16 mouse cellular contexts compared by ENCODE assay signal in the genomic region with DNA sequence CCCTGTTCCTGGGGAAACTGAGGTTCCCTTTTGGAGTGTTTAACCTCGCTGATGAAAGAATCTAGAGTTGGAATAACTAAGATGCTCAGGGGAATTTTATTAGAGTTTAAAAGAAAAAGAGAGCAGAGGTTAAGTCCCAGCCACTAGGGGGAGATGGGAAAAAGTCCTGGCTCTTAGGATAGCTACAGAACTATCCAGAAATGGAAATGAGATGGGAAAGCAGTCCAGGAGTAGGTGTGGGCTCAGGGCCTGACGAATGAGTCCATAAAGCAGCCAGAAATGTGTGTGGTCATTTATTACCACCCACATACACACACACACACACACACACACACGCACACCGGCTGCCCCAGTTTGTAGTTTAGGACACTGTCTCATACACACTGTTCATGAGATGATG. TPM values are rescaled to one million over a fixed set of nuclear protein-coding genes. Genes with fewer than 3 reads are reported as not detected.
DNase-seq lines count a peak whose midpoint lies in the region; ATAC-seq and TF ChIP-seq lines count a peak whose summit lies in the region.
"Had no signal": no experiment of that assay in that cellular context is flagged by ENCODE, and none has a peak within 500 bp of the region (broad histone marks: within the 10 kb centered on the region; RNA-seq: fewer than 3 reads in every experiment).

No protein-coding gene starts in this region.

- no peak for ATAC-seq in hindbrain, embryonic 14.5 days (ENCODE audit: low FRiP score)
- no peak for ATAC-seq in lung, postnatal 0 days
- ATAC-seq in granulocyte monocyte progenitor cell, adult 5-6 weeks (replicated peaks; ENCODE audit: poor library complexity, severe bottlenecking), result no peak
- ATAC-seq: hindbrain, embryonic 16.5 days; midbrain, embryonic 16.5 days had no signal

- no peaks in the 10 kb centered on the region for H3K9me3 ChIP-seq in hindbrain, embryonic 14.5 days (ENCODE audit: control insufficient read depth, low read length)
- no peaks in the 10 kb centered on the region for H3K9me3 ChIP-seq in hindbrain, embryonic 10.5 days
- H3K9me3 ChIP-seq in lung, postnatal 0 days (ENCODE audit: low read length), result no peaks in the 10 kb centered on the region
- H3K9me3 ChIP-seq: embryonic facial prominence, embryonic 13.5 days; liver, embryonic 15.5 days had no signal

- no peak overlapping the region for H3K9ac ChIP-seq in hindbrain, embryonic 14.5 days
- H3K9ac ChIP-seq in lung, postnatal 0 days (replicated peaks; ENCODE audit: low read depth), result no peak overlapping the region
- H3K9ac ChIP-seq: embryonic facial prominence, embryonic 13.5 days; liver, embryonic 15.5 days had no signal

- no peak for TF ChIP-seq POLR2A in cortical plate, adult 2 months (IDR thresholded peaks at IDR 0.05; ENCODE audit: extremely low read depth, insufficient read depth, low read length)

- peak; percentile 42 for TF ChIP-seq CTCF in lung, postnatal 0 days (IDR thresholded peaks at IDR 0.05)
- TF ChIP-seq CTCF in cortical plate, adult 2 months (IDR thresholded peaks at IDR 0.05; ENCODE audit: extremely low read depth, insufficient read depth, low read length), result peak; percentile 15; the same call in 1 of the 2 replicates

- WGBS in hindbrain, embryonic 14.5 days, result 75% methylated on average over 4 of the region's 4 CpGs
- 66% methylated on average over 4 of the region's 4 CpGs for WGBS in hindbrain, embryonic 10.5 days
- 56% methylated on average over 4 of the region's 4 CpGs for WGBS in lung, postnatal 0 days

- no peak overlapping the region for H3K4me2 ChIP-seq in hindbrain, embryonic 14.5 days (replicated peaks)
- H3K4me2 ChIP-seq in lung, postnatal 0 days (replicated peaks; ENCODE audit: low read depth, low read length), result no peak overlapping the region
- H3K4me2 ChIP-seq: embryonic facial prominence, embryonic 13.5 days; liver, embryonic 15.5 days had no signal

- DNase-seq in cerebellum, postnatal 10 days, result peak; percentile 23 to 43
- DNase-seq in cerebellum, adult 11 months, result no peak
- peak; percentile 42 for DNase-seq in hindbrain, embryonic 14.5 days (ENCODE audit: low spot score)
- DNase-seq in hindbrain, embryonic 10.5 days (ENCODE audit: low spot score), result no peak
- DNase-seq in lung, postnatal 0 days (ENCODE audit: low spot score), result peak; percentile 9
- DNase-seq in lung, postnatal 14 days, result no peak
- DNase-seq: adrenal gland, postnatal 14 days; heart, adult 11 months; right cerebral cortex, adult 18-20 months had no signal

- H3K27ac ChIP-seq in hindbrain, embryonic 14.5 days, result no peak overlapping the region
- no peak overlapping the region for H3K27ac ChIP-seq in hindbrain, embryonic 10.5 days
- no peak overlapping the region for H3K27ac ChIP-seq in lung, postnatal 0 days (ENCODE audit: low read length)
- H3K27ac ChIP-seq in cortical plate, adult 2 months (ENCODE audit: insufficient read depth, low read length), result no peak overlapping the region
- H3K27ac ChIP-seq: embryonic facial prominence, embryonic 13.5 days; liver, embryonic 15.5 days had no signal

- no peaks in the 10 kb centered on the region for H3K36me3 ChIP-seq in hindbrain, embryonic 14.5 days (replicated peaks; ENCODE audit: control insufficient read depth, insufficient read depth)
- no peaks in the 10 kb centered on the region for H3K36me3 ChIP-seq in hindbrain, embryonic 10.5 days
- H3K36me3 ChIP-seq in lung, postnatal 0 days (ENCODE audit: insufficient read depth, low read length), result no peaks in the 10 kb centered on the region
- H3K36me3 ChIP-seq: embryonic facial prominence, embryonic 13.5 days; liver, embryonic 15.5 days had no signal

- H3K4me1 ChIP-seq in hindbrain, embryonic 14.5 days (replicated peaks; ENCODE audit: control insufficient read depth, insufficient read depth, low read length), result no peaks in the 10 kb centered on the region
- H3K4me1 ChIP-seq in hindbrain, embryonic 10.5 days (replicated peaks), result no peaks in the 10 kb centered on the region
- H3K4me1 ChIP-seq in lung, postnatal 0 days (ENCODE audit: insufficient read depth, low read depth, low read length), result no peaks in the 10 kb centered on the region
- H3K4me1 ChIP-seq in cortical plate, adult 2 months (ENCODE audit: control insufficient read depth, insufficient read depth, low read length), result no peaks in the 10 kb centered on the region
- H3K4me1 ChIP-seq: embryonic facial prominence, embryonic 13.5 days; liver, embryonic 15.5 days had no signal

- H3K4me3 ChIP-seq in hindbrain, embryonic 14.5 days (replicated peaks; ENCODE audit: low read length), result no peak overlapping the region
- no peak overlapping the region for H3K4me3 ChIP-seq in hindbrain, embryonic 10.5 days
- no peak overlapping the region for H3K4me3 ChIP-seq in lung, postnatal 0 days (ENCODE audit: low read depth, low read length)
- no peak overlapping the region for H3K4me3 ChIP-seq in cortical plate, adult 2 months (ENCODE audit: insufficient read depth, low read length)
- H3K4me3 ChIP-seq: embryonic facial prominence, embryonic 13.5 days; liver, embryonic 15.5 days had no signal

- H3K27me3 ChIP-seq in hindbrain, embryonic 14.5 days (ENCODE audit: control insufficient read depth, insufficient read depth, low read length), result no peaks in the 10 kb centered on the region
- H3K27me3 ChIP-seq in hindbrain, embryonic 10.5 days (ENCODE audit: insufficient read depth, poor library complexity, severe bottlenecking), result no peaks in the 10 kb centered on the region
- H3K27me3 ChIP-seq in lung, postnatal 0 days (replicated peaks; ENCODE audit: insufficient read depth, low read length), result no peaks in the 10 kb centered on the region
- H3K27me3 ChIP-seq: embryonic facial prominence, embryonic 13.5 days; liver, embryonic 15.5 days had no signal

- no peak for TF ChIP-seq EP300 in lung, postnatal 0 days (IDR thresholded peaks at IDR 0.05)

RNA-seq across cellular contexts. Expression of a gene that starts 19.6 kb away (rescaled TPM):
- 0.12 and 0.16 TPM in 2 replicates for polyA plus RNA-seq in hindbrain, embryonic 14.5 days (2014; fragmentation: Nextera tagmentation; extraction: Ambion mirVana)
- 0.05 TPM in 1 of 2 replicates, not detected in the other for polyA plus RNA-seq in hindbrain, embryonic 10.5 days (2016; fragmentation: Nextera tagmentation; extraction: Ambion mirVana)
- not detected in 2 replicates for polyA plus RNA-seq in lung, postnatal 0 days (2015; fragmentation: Nextera tagmentation; extraction: Ambion mirVana)
- polyA plus RNA-seq in cortical plate, adult 2 months (2012; rRNA removed), result 0.04 TPM in 1 of 2 replicates, not detected in the other
- not detected in 2 replicates for total RNA-seq in granulocyte monocyte progenitor cell, adult 5-6 weeks (2014; fragmentation: Nextera tagmentation)
- not detected in 2 replicates for total RNA-seq in granulocyte monocyte progenitor cell, adult 5-6 weeks (2017)
- polyA plus RNA-seq: liver, embryonic 15.5 days; neural tube, embryonic 14.5 days had no signal

Comparison
In these comparisons a context has a peak if more than half of its experiments do, and no peak if none do; other contexts are left out.
1. DNase-seq: peak in cerebellum, postnatal 10 days (2 of 2), hindbrain, embryonic 14.5 days (single experiment) and lung, postnatal 0 days (single experiment); none in cerebellum, adult 11 months (single experiment), hindbrain, embryonic 10.5 days (single experiment) and lung, postnatal 14 days (single experiment).